Mouse (Mus musculus): Measurements from ENCODE around the gene Arl3. TPM values are rescaled to one million over a fixed set of nuclear protein-coding genes. Genes with fewer than 3 reads are reported as not detected.

The Arl3 gene
- polyA plus RNA-seq (2015; fragmentation: Nextera tagmentation; extraction: Ambion mirVana): 86.9 and 91.8 TPM in 2 replicates

GRCm38 (mm10) chr19:46572951-46573937, at the start of gene Arl3, which contains the start of gene Sfxn2:
Gene Arl3 (minus strand): TSS chr19:46573198.
Gene Sfxn2 (plus strand): TSS chr19:46573365.
- Histone ChIP-seq H3K27ac (peak within 1 kb of the TSS; percentile 85), H3K4me3 (peak within 1 kb of the TSS; percentile 68), H3K4me2 (peak within 1 kb of the TSS; percentile 89), H3K36me3 (no peaks in the 10 kb centered on the region), H3K9me3 (replicated peaks) (no peaks in the 10 kb centered on the region), H3K9ac (peak within 1 kb of the TSS; percentile 70), H3K27me3 (no peaks in the 10 kb centered on the region), H3K4me1 (replicated peaks) (peaks cover 21% of the 10 kb centered on the region)
- under 1% methylated on average over 66 of the region's 67 CpGs for WGBS
- ATAC-seq (replicated peaks; ENCODE audit: insufficient number of reproducible peaks, insufficient read depth, low FRiP score, low read depth): peak; percentile 96

- H3K9me3 ChIP-seq (replicated peaks): no peaks in the 10 kb centered on the region
- peak overlapping the region; percentile 65 for H3K9ac ChIP-seq
- H3K27ac ChIP-seq: peak overlapping the region; percentile 97
- H3K4me1 ChIP-seq (replicated peaks): peaks cover 87% of the 10 kb centered on the region
- H3K27me3 ChIP-seq: no peaks in the 10 kb centered on the region
- H3K4me3 ChIP-seq: peak overlapping the region; percentile 60
- WGBS: 17% methylated on average over 12 of the region's 12 CpGs
- no peaks in the 10 kb centered on the region for H3K36me3 ChIP-seq
- ATAC-seq (replicated peaks; ENCODE audit: insufficient number of reproducible peaks, insufficient read depth, low FRiP score, low read depth): no peak
- H3K4me2 ChIP-seq: peak overlapping the region; percentile 69
These were observed 49.7 kb upstream of the Arl3 start for GRCm38 (mm10) chr19:46622659-46623193.

GRCm38 (mm10) chr19:46621236-46622183, 48.5 kb upstream of the Arl3 start:
- Histone ChIP-seq H3K9ac (no peak overlapping the region), H3K4me1 (replicated peaks) (peaks cover 89% of the 10 kb centered on the region), H3K4me2 (no peak overlapping the region), H3K9me3 (replicated peaks) (no peaks in the 10 kb centered on the region), H3K4me3 (no peak overlapping the region), H3K27me3 (no peaks in the 10 kb centered on the region), H3K27ac (peak overlapping the region; percentile 97), H3K36me3 (no peaks in the 10 kb centered on the region)
- WGBS: 67% methylated on average over 19 of the region's 19 CpGs
- no peak for ATAC-seq (replicated peaks; ENCODE audit: insufficient number of reproducible peaks, insufficient read depth, low FRiP score, low read depth)

GRCm38 (mm10) chr19:46620016-46620808, 47.2 kb upstream of the Arl3 start:
- Histone ChIP-seq H3K4me2 (peak overlapping the region; percentile 11), H3K4me3 (no peak overlapping the region), H3K4me1 (replicated peaks) (peaks cover 92% of the 10 kb centered on the region), H3K27ac (peak overlapping the region; percentile 74), H3K36me3 (no peaks in the 10 kb centered on the region), H3K27me3 (no peaks in the 10 kb centered on the region), H3K9me3 (replicated peaks) (no peaks in the 10 kb centered on the region), H3K9ac (no peak overlapping the region)
- 29% methylated on average over 14 of the region's 14 CpGs for WGBS
- no peak for ATAC-seq (replicated peaks; ENCODE audit: insufficient number of reproducible peaks, insufficient read depth, low FRiP score, low read depth)

GRCm38 (mm10) chr19:46619518-46619917, 46.5 kb upstream of the Arl3 start:
- 74% methylated on average over 6 of the region's 6 CpGs for WGBS
- Histone ChIP-seq H3K27me3 (no peaks in the 10 kb centered on the region), H3K9ac (no peak overlapping the region), H3K27ac (peak overlapping the region; percentile 74), H3K4me2 (peak overlapping the region; percentile 11), H3K4me1 (replicated peaks) (peaks cover 85% of the 10 kb centered on the region), H3K9me3 (replicated peaks) (no peaks in the 10 kb centered on the region), H3K36me3 (no peaks in the 10 kb centered on the region), H3K4me3 (no peak overlapping the region)
- ATAC-seq (replicated peaks; ENCODE audit: insufficient number of reproducible peaks, insufficient read depth, low FRiP score, low read depth): no peak

- Histone ChIP-seq H3K27me3 (no peaks in the 10 kb centered on the region), H3K4me1 (replicated peaks) (peaks cover 81% of the 10 kb centered on the region), H3K4me2 (peak overlapping the region; percentile 11), H3K9ac (peak overlapping the region; percentile 18; the same call in 1 of the 2 replicates), H3K27ac (peak overlapping the region; percentile 74), H3K36me3 (0 out of 2 replicates have a peak, but pooled peaks cover 4% of the 10 kb centered on the region), H3K9me3 (replicated peaks) (no peaks in the 10 kb centered on the region), H3K4me3 (no peak overlapping the region)
- no peak for ATAC-seq (replicated peaks; ENCODE audit: insufficient number of reproducible peaks, insufficient read depth, low FRiP score, low read depth)
- 22% methylated on average over 19 of the region's 19 CpGs for WGBS
These were observed 46.0 kb upstream of the Arl3 start for GRCm38 (mm10) chr19:46619001-46619400.

GRCm38 (mm10) chr19:46618322-46618721, 45.3 kb upstream of the Arl3 start:
- Histone ChIP-seq H3K4me2 (no peak overlapping the region), H3K27ac (peak overlapping the region; percentile 74), H3K27me3 (no peaks in the 10 kb centered on the region), H3K4me3 (no peak overlapping the region), H3K36me3 (0 out of 2 replicates have a peak, but pooled peaks cover 4% of the 10 kb centered on the region), H3K4me1 (replicated peaks) (peaks cover 79% of the 10 kb centered on the region), H3K9ac (0 out of 2 replicates have a peak overlapping the region, but pooled peaks have one; percentile 18), H3K9me3 (replicated peaks) (no peaks in the 10 kb centered on the region)
- 63% methylated on average over 9 of the region's 9 CpGs for WGBS
- no peak for ATAC-seq (replicated peaks; ENCODE audit: insufficient number of reproducible peaks, insufficient read depth, low FRiP score, low read depth)

GRCm38 (mm10) chr19:46617361-46617760, 44.4 kb upstream of the Arl3 start:
- 73% methylated on average over 8 of the region's 8 CpGs for WGBS
- H3K27ac ChIP-seq: no peak overlapping the region

GRCm38 (mm10) chr19:46616378-46616777, 43.4 kb upstream of the Arl3 start:
- Histone ChIP-seq H3K36me3 (0 out of 2 replicates have a peak, but pooled peaks cover 4% of the 10 kb centered on the region), H3K4me3 (no peak overlapping the region), H3K9ac (no peak overlapping the region), H3K27ac (no peak overlapping the region), H3K9me3 (replicated peaks) (no peaks in the 10 kb centered on the region), H3K4me2 (no peak overlapping the region), H3K4me1 (replicated peaks) (peaks cover 61% of the 10 kb centered on the region), H3K27me3 (no peaks in the 10 kb centered on the region)
- ATAC-seq (replicated peaks; ENCODE audit: insufficient number of reproducible peaks, insufficient read depth, low FRiP score, low read depth): no peak
- 65% methylated on average over 11 of the region's 11 CpGs for WGBS

More at GRCm38 (mm10) chr19:46617361-46617760, 44.4 kb upstream of the Arl3 start:
- Histone ChIP-seq H3K27me3 (no peaks in the 10 kb centered on the region), H3K9me3 (replicated peaks) (no peaks in the 10 kb centered on the region), H3K9ac (no peak overlapping the region), H3K4me1 (replicated peaks) (peaks cover 71% of the 10 kb centered on the region), H3K4me2 (no peak overlapping the region), H3K36me3 (0 out of 2 replicates have a peak, but pooled peaks cover 4% of the 10 kb centered on the region), H3K4me3 (no peak overlapping the region)
- ATAC-seq (replicated peaks; ENCODE audit: insufficient number of reproducible peaks, insufficient read depth, low FRiP score, low read depth): no peak

- no peak overlapping the region for H3K9ac ChIP-seq
- ATAC-seq (replicated peaks; ENCODE audit: insufficient number of reproducible peaks, insufficient read depth, low FRiP score, low read depth): no peak
- no peak overlapping the region for H3K4me2 ChIP-seq
- H3K4me1 ChIP-seq (replicated peaks): peaks cover 23% of the 10 kb centered on the region
- H3K4me3 ChIP-seq: no peak overlapping the region
- no peak overlapping the region for H3K27ac ChIP-seq
- no peaks in the 10 kb centered on the region for H3K27me3 ChIP-seq
- 97% methylated on average over 7 of the region's 7 CpGs for WGBS
- 0 out of 2 replicates have a peak, but pooled peaks cover 16% of the 10 kb centered on the region for H3K36me3 ChIP-seq
- H3K9me3 ChIP-seq (replicated peaks): no peaks in the 10 kb centered on the region
These were observed 35.2 kb upstream of the Arl3 start for GRCm38 (mm10) chr19:46608158-46608557.
